Mouse (Mus musculus): ENCODE measurements around the gene Polr2e.

- TF ChIP-seq CTCF (conservative IDR thresholded peaks at IDR 0.05; ENCODE audit: low read length) (no peak), POU5F1 (IDR thresholded peaks at IDR 0.05; ENCODE audit: borderline replicate concordance, low read length) (no peak)
Observed at GRCm38 (mm10) chr10:79989272-79989786, 50.3 kb downstream of the Polr2e start.
